Mouse (Mus musculus): ENCODE measurements at regions not wholly inside any gene's neighbourhood (a gene's known extent, or its start where the extent isn't known, plus 50 kb on each side); places are given as distances from the start of the nearest gene placed in this dataset.

GRCm38 (mm10) chr6:145302907-145303640 lies 53.0 kb upstream of the Kras start:
- no peak for DNase-seq (ENCODE audit: low spot score)
- H3K36me3 ChIP-seq (ENCODE audit: insufficient read depth, low read length): no peaks in the 10 kb centered on the region
- TF ChIP-seq CTCF (IDR thresholded peaks at IDR 0.05) (no peak), EP300 (IDR thresholded peaks at IDR 0.05) (no peak)
- 41% methylated on average over 22 of the region's 22 CpGs for WGBS
- H3K9me3 ChIP-seq (ENCODE audit: low read length): no peaks in the 10 kb centered on the region
- peaks cover 5% of the 10 kb centered on the region; the same call in 1 of the 2 replicates for H3K4me1 ChIP-seq (ENCODE audit: insufficient read depth, low read depth, low read length)
- H3K4me3 ChIP-seq (ENCODE audit: low read depth, low read length): peak overlapping the region; percentile 28
- H3K27ac ChIP-seq (ENCODE audit: low read length): 0 out of 2 replicates have a peak overlapping the region, but pooled peaks have one; percentile 14
- H3K27me3 ChIP-seq (replicated peaks; ENCODE audit: insufficient read depth, low read length): no peaks in the 10 kb centered on the region
- no peak for ATAC-seq
- no peak overlapping the region for H3K9ac ChIP-seq (replicated peaks; ENCODE audit: low read depth)
- H3K4me2 ChIP-seq (replicated peaks; ENCODE audit: low read depth, low read length): peak overlapping the region; percentile 51

- TF ChIP-seq EP300 (IDR thresholded peaks at IDR 0.05) (0 out of 2 replicates have a peak, but pooled peaks have one; percentile 11), CTCF (IDR thresholded peaks at IDR 0.05) (no peak)
- ATAC-seq (no peak), DNase-seq (ENCODE audit: low spot score) (no peak)
- H3K4me2 ChIP-seq (replicated peaks; ENCODE audit: low read depth, low read length): no peak overlapping the region
- no peaks in the 10 kb centered on the region for H3K27me3 ChIP-seq (replicated peaks; ENCODE audit: insufficient read depth, low read length)
- no peak overlapping the region for H3K4me3 ChIP-seq (ENCODE audit: low read depth, low read length)
- peaks cover 5% of the 10 kb centered on the region; the same call in 1 of the 2 replicates for H3K4me1 ChIP-seq (ENCODE audit: insufficient read depth, low read depth, low read length)
- H3K36me3 ChIP-seq (ENCODE audit: insufficient read depth, low read length): no peaks in the 10 kb centered on the region
- H3K9me3 ChIP-seq (ENCODE audit: low read length): no peaks in the 10 kb centered on the region
- WGBS: 74% methylated on average over 10 of the region's 10 CpGs
- H3K9ac ChIP-seq (replicated peaks; ENCODE audit: low read depth): no peak overlapping the region
- H3K27ac ChIP-seq (ENCODE audit: low read length): no peak overlapping the region
These were observed 52.1 kb upstream of the Kras start for GRCm38 (mm10) chr6:145302105-145302504.

GRCm38 (mm10) chr6:145300266-145300858 lies 50.3 kb upstream of the Kras start:
- H3K36me3 ChIP-seq (ENCODE audit: insufficient read depth, low read length): no peaks in the 10 kb centered on the region
- TF ChIP-seq CTCF (IDR thresholded peaks at IDR 0.05) (no peak), EP300 (IDR thresholded peaks at IDR 0.05) (no peak)
- no peak overlapping the region for H3K9ac ChIP-seq (replicated peaks; ENCODE audit: low read depth)
- 44% methylated on average over 6 of the region's 6 CpGs for WGBS
- H3K4me1 ChIP-seq (ENCODE audit: insufficient read depth, low read depth, low read length): peaks cover 5% of the 10 kb centered on the region; the same call in 1 of the 2 replicates
- DNase-seq (ENCODE audit: low spot score) (no peak), ATAC-seq (no peak)
- H3K27ac ChIP-seq (ENCODE audit: low read length): no peak overlapping the region
- H3K27me3 ChIP-seq (replicated peaks; ENCODE audit: insufficient read depth, low read length): no peaks in the 10 kb centered on the region
- no peaks in the 10 kb centered on the region for H3K9me3 ChIP-seq (ENCODE audit: low read length)
- H3K4me3 ChIP-seq (ENCODE audit: low read depth, low read length): no peak overlapping the region
- H3K4me2 ChIP-seq (replicated peaks; ENCODE audit: low read depth, low read length): no peak overlapping the region
